Mouse (Mus musculus): ENCODE measurements around the gene Cd164.

GRCm38 (mm10) chr10:41472534-41472933, 46.7 kb upstream of the Cd164 start:
- no peak for TF ChIP-seq EP300 (IDR thresholded peaks at IDR 0.05; ENCODE audit: low read depth)
- no peak for TF ChIP-seq CTCF (IDR thresholded peaks at IDR 0.05; ENCODE audit: low read depth)
